In the genomic region with DNA sequence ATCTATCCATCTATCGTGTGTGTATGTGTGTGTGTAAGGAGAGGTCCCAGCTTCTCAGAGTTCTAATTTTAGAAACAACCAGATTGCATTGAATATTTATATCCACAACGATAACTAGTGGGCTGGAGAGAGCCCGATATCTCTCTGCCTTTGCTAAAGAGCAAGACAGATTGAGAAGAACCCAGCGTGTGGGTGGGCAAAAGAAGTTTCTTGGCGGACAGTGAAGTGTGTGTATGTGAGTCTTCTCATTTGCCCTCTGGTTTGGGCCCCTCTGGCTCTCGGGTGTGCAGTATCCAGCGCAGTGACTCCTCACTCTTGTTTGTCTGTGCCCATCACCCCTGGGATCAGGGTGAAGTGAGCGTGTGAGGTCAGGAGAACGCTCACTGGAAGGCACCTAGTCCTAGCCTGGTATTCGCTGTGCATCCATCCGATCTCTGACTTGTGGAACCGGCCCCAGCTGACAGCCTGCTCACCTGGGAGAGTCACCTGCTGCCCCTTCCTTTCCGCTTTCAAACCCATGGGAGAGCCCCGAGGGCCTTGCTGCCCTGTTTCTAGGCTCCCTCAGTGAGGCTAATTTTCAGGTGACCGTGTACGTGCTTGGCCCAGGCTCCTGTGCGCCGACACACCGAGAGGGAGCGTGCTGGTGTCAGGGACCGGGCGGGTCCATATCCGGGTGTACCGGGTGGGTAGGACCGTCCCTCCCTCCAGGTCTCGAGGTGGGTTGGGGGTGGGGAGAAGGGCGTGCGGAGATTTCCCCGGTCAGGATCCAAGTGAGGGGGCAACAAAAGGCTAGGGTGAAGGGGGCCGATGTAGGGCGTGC, we compare ENCODE assay signal across 9 mouse cellular contexts. TPM values are rescaled to one million over a fixed set of nuclear protein-coding genes. Genes with fewer than 3 reads are reported as not detected.
DNase-seq lines count a peak whose midpoint lies in the region; ATAC-seq and TF ChIP-seq lines count a peak whose summit lies in the region.
"Had no signal": no experiment of that assay in that cellular context is flagged by ENCODE, and none has a peak within 500 bp of the region (broad histone marks: within the 10 kb centered on the region; RNA-seq: fewer than 3 reads in every experiment).

No protein-coding gene starts in this region.

- peak overlapping the region; percentile 85 for H3K9ac ChIP-seq in heart, embryonic 12.5 days
- peak overlapping the region; percentile 73 for H3K9ac ChIP-seq in intestine, embryonic 15.5 days

- WGBS in heart, embryonic 12.5 days: 3% methylated on average over 31 of the region's 31 CpGs
- WGBS in intestine, embryonic 15.5 days: 8% methylated on average over 31 of the region's 31 CpGs

- peak overlapping the region; percentile 78; the same call in 1 of the 2 replicates for H3K27ac ChIP-seq in heart, embryonic 12.5 days (ENCODE audit: poor library complexity, severe bottlenecking)
- no peak overlapping the region for H3K27ac ChIP-seq in bone marrow macrophage, adult 2 months (ENCODE audit: insufficient read depth, low read depth, low read length)
- H3K27ac ChIP-seq in embryonic fibroblast, embryonic 13.5 days (ENCODE audit: insufficient read depth, low read length): no peak overlapping the region
- H3K27ac ChIP-seq in intestine, embryonic 15.5 days: peak overlapping the region; percentile 86

- peaks cover 20% of the 10 kb centered on the region for H3K4me1 ChIP-seq in heart, embryonic 12.5 days (replicated peaks)
- H3K4me1 ChIP-seq in bone marrow macrophage, adult 2 months (ENCODE audit: control insufficient read depth, insufficient read depth, low read length): peaks cover 3% of the 10 kb centered on the region
- no peaks in the 10 kb centered on the region for H3K4me1 ChIP-seq in embryonic fibroblast, embryonic 13.5 days (ENCODE audit: control insufficient read depth, insufficient read depth, low read length)
- H3K4me1 ChIP-seq in intestine, embryonic 15.5 days (replicated peaks): peaks cover 13% of the 10 kb centered on the region

- no peak for TF ChIP-seq POLR2A in bone marrow macrophage, adult 2 months (IDR thresholded peaks at IDR 0.05; ENCODE audit: borderline replicate concordance, low read depth, low read length)
- TF ChIP-seq POLR2A in embryonic fibroblast, embryonic 13.5 days (IDR thresholded peaks at IDR 0.05; ENCODE audit: low read depth, low read length): no peak

- H3K4me2 ChIP-seq in heart, embryonic 12.5 days: peak overlapping the region; percentile 85
- H3K4me2 ChIP-seq in intestine, embryonic 15.5 days (replicated peaks): peak overlapping the region; percentile 89

- H3K36me3 ChIP-seq in heart, embryonic 12.5 days: no peaks in the 10 kb centered on the region
- H3K36me3 ChIP-seq in intestine, embryonic 15.5 days: no peaks in the 10 kb centered on the region
- H3K36me3 ChIP-seq: G1E had no signal

- peak overlapping the region; percentile 80 for H3K4me3 ChIP-seq in heart, embryonic 12.5 days
- H3K4me3 ChIP-seq in bone marrow macrophage, adult 2 months (ENCODE audit: insufficient read depth, low read length): peak overlapping the region; percentile 65
- peak overlapping the region; percentile 60 for H3K4me3 ChIP-seq in embryonic fibroblast, embryonic 13.5 days (ENCODE audit: insufficient read depth, low read length)
- H3K4me3 ChIP-seq in intestine, embryonic 15.5 days (replicated peaks): peak overlapping the region; percentile 88

- no peak for TF ChIP-seq CTCF in bone marrow macrophage, adult 2 months (IDR thresholded peaks at IDR 0.05; ENCODE audit: low read depth, low read length)
- no peak for TF ChIP-seq CTCF in embryonic fibroblast, embryonic 13.5 days (IDR thresholded peaks at IDR 0.05; ENCODE audit: borderline replicate concordance, insufficient read depth, low read length)

- H3K27me3 ChIP-seq in heart, embryonic 12.5 days (replicated peaks): peaks cover 11% of the 10 kb centered on the region
- H3K27me3 ChIP-seq in intestine, embryonic 15.5 days (replicated peaks): no peaks in the 10 kb centered on the region

- ATAC-seq in heart, embryonic 12.5 days (ENCODE audit: insufficient number of reproducible peaks, low FRiP score): peak; percentile 47
- ATAC-seq in intestine, embryonic 15.5 days: peak; percentile 79
- peak; percentile 32 for ATAC-seq in megakaryocyte progenitor cell, adult 5-6 weeks (replicated peaks; ENCODE audit: poor library complexity)
- ATAC-seq in erythroid progenitor cell, adult 5-6 weeks (replicated peaks; ENCODE audit: low FRiP score, poor library complexity, severe bottlenecking): no peak

- DNase-seq in heart, adult 9 months (ENCODE audit: low spot score in 2 of 2): no peak
- peak; percentile 78 for DNase-seq in telencephalon, adult 2 months (ENCODE audit: low read depth, low spot score)

- H3K9me3 ChIP-seq in heart, embryonic 12.5 days (replicated peaks): no peaks in the 10 kb centered on the region
- no peaks in the 10 kb centered on the region for H3K9me3 ChIP-seq in intestine, embryonic 15.5 days

RNA-seq across cellular contexts. Expression of a gene that starts 0.7 kb away (rescaled TPM):
- polyA plus RNA-seq in heart, embryonic 12.5 days (2016; fragmentation: Nextera tagmentation; extraction: Ambion mirVana): 2.6 TPM in 2 replicates
- 1.7 and 2.1 TPM in 2 replicates for polyA plus RNA-seq in bone marrow macrophage, adult 2 months (2012; ENCODE audit: insufficient read depth, insufficient read length, missing spikeins)
- 1.6 and 3.1 TPM in 2 replicates for polyA plus RNA-seq in embryonic fibroblast, embryonic 13.5 days (2011; ENCODE audit: insufficient read length, low read depth, missing spikeins)
- polyA plus RNA-seq in intestine, embryonic 15.5 days (2015; fragmentation: Nextera tagmentation; extraction: Ambion mirVana): 2.5 and 2.9 TPM in 2 replicates
- not detected in 2 replicates for total RNA-seq in megakaryocyte progenitor cell, adult 5-6 weeks (2015)
- not detected in 2 replicates for total RNA-seq in megakaryocyte progenitor cell, adult 5-6 weeks (2017)
- total RNA-seq in erythroid progenitor cell, adult 5-6 weeks (2015; ENCODE audit: low replicate concordance): not detected in 2 replicates
- 0.39 TPM in 1 of 2 replicates, not detected in the other for total RNA-seq in erythroid progenitor cell, adult 5-6 weeks (2017; ENCODE audit: low replicate concordance)
- polyA plus RNA-seq: G1E had no signal

RNA-seq across cellular contexts. Expression of a gene that starts 4.9 kb away (rescaled TPM):
- polyA plus RNA-seq in heart, embryonic 12.5 days (2016; fragmentation: Nextera tagmentation; extraction: Ambion mirVana): 259 and 289 TPM in 2 replicates
- 725 and 1,319 TPM in 2 replicates for polyA plus RNA-seq in bone marrow macrophage, adult 2 months (2012; ENCODE audit: insufficient read depth, insufficient read length, missing spikeins)
- polyA plus RNA-seq in embryonic fibroblast, embryonic 13.5 days (2011; ENCODE audit: insufficient read length, low read depth, missing spikeins): 1,990 and 2,799 TPM in 2 replicates
- polyA plus RNA-seq in intestine, embryonic 15.5 days (2015; fragmentation: Nextera tagmentation; extraction: Ambion mirVana): 387 and 549 TPM in 2 replicates
- total RNA-seq in megakaryocyte progenitor cell, adult 5-6 weeks (2015): 256 and 259 TPM in 2 replicates
- 119 and 149 TPM in 2 replicates for total RNA-seq in megakaryocyte progenitor cell, adult 5-6 weeks (2017)
- 81.7 and 147 TPM in 2 replicates for total RNA-seq in erythroid progenitor cell, adult 5-6 weeks (2015; ENCODE audit: low replicate concordance)
- 36.5 and 41.4 TPM in 2 replicates for total RNA-seq in erythroid progenitor cell, adult 5-6 weeks (2017; ENCODE audit: low replicate concordance)

RNA-seq across cellular contexts. Expression of a gene that starts 43.9 kb away (rescaled TPM):
- 15.5 and 19.3 TPM in 2 replicates for polyA plus RNA-seq in heart, embryonic 12.5 days (2016; fragmentation: Nextera tagmentation; extraction: Ambion mirVana)
- polyA plus RNA-seq in bone marrow macrophage, adult 2 months (2012; ENCODE audit: insufficient read depth, insufficient read length, missing spikeins): 20.1 and 21.5 TPM in 2 replicates
- 8.1 and 8.9 TPM in 2 replicates for polyA plus RNA-seq in embryonic fibroblast, embryonic 13.5 days (2011; ENCODE audit: insufficient read length, low read depth, missing spikeins)
- 20.3 and 21.8 TPM in 2 replicates for polyA plus RNA-seq in intestine, embryonic 15.5 days (2015; fragmentation: Nextera tagmentation; extraction: Ambion mirVana)
- total RNA-seq in megakaryocyte progenitor cell, adult 5-6 weeks (2015): 23.9 and 25.2 TPM in 2 replicates
- 30.0 and 30.9 TPM in 2 replicates for total RNA-seq in megakaryocyte progenitor cell, adult 5-6 weeks (2017)
- total RNA-seq in erythroid progenitor cell, adult 5-6 weeks (2015; ENCODE audit: low replicate concordance): 8.6 and 12.2 TPM in 2 replicates
- 3.3 and 7.6 TPM in 2 replicates for total RNA-seq in erythroid progenitor cell, adult 5-6 weeks (2017; ENCODE audit: low replicate concordance)

Comparison
In these comparisons a context has a peak if more than half of its experiments do, and no peak if none do; other contexts are left out.
1. H3K27ac ChIP-seq: peak in heart, embryonic 12.5 days (single experiment) and intestine, embryonic 15.5 days (single experiment); none in bone marrow macrophage, adult 2 months (single experiment) and embryonic fibroblast, embryonic 13.5 days (single experiment).
2. Peak in every context shown above with its lines, with median percentiles within 50 percentile points of each other: H3K4me3 ChIP-seq.